Mouse (Mus musculus) CD4-positive, CD25-positive, alpha-beta regulatory T cell, adult 2 months (primary cell): Measurements from ENCODE around the gene Stip1.
"Not testable (repeated sequence)": the region's sequence is repeated elsewhere in the genome, so short reads cannot be mapped to it uniquely, and the experiment has no call there.

Source experiments
- DNase-seq: peaks from one replicate; pipeline ENCODE4 v3.0.0-alpha.2; 2012; ENCODE audit warnings: low read depth, low spot score

The Stip1 gene

DNA sequence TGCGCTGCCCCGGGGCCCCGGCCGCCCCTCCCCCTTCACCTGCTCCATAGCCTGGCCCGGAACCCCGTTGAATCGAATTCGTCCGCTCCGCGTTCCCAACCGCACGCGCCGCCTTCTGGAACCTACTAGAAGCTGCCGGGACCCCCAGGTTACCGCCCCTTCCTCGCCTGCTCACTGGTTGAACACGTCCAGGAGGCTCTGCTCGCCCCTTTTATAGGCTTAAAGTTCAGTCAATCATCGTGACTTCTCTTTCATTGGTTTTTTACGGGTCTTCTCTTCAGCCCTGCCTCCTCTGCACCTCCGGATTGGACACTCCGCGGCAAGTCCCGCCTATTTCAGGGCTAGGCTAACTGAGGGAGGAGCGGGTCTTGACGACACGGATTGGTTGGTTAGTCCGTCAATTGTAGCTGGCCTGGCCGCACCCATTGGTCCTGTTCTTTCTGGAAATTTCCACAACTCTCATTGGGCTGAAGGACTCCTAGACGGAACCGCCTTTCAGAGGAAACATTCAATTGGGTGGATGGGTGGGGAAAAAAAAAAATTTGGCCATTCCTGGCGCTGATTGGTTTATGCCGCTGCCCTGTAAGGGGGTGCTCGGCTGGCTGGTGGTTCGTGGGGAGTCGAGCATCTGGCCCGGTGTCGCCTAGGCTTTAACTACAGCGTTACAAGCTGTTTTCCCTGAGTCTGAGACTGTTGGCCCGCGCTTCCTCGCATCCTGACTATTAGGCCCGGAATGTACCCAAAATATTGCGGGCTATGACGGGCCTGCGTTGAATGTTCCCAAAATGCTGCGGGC is at the start of gene Stip1:
Gene Stip1 (minus strand): TSS at position 127 of the 796 bp plus-strand sequence.
- peak; percentile 99 for DNase-seq

GRCm38 (mm10) chr19:7089050-7089449 is 49.3 kb upstream of the Stip1 start:
- DNase-seq = no peak

DNA sequence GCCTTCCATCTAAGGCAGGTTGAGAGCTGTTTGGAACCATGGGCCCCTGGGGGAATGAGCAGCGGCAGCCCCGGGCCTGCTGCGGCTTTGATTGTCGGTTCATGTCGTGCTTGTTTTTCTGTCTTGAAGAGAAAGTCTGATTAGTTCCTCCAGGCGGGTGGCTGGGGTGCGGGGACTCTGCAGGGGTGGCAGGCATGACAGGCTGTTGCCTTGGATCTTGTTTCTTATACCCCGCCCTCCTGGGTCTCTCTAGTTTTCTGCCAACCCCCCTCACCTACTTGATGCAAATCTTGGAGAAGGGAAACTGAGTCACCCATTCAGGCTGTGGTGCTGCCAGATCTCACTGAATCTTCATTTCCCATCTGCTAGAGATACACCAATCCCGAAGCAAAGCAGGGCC is 48.8 kb upstream of the Stip1 start:
- no peak for DNase-seq

GRCm38 (mm10) chr19:7084734-7085133 is 45.0 kb upstream of the Stip1 start:
- DNase-seq = no peak

- no peak for DNase-seq
Observed at GRCm38 (mm10) chr19:7083035-7083794, 43.4 kb upstream of the Stip1 start.

DNA sequence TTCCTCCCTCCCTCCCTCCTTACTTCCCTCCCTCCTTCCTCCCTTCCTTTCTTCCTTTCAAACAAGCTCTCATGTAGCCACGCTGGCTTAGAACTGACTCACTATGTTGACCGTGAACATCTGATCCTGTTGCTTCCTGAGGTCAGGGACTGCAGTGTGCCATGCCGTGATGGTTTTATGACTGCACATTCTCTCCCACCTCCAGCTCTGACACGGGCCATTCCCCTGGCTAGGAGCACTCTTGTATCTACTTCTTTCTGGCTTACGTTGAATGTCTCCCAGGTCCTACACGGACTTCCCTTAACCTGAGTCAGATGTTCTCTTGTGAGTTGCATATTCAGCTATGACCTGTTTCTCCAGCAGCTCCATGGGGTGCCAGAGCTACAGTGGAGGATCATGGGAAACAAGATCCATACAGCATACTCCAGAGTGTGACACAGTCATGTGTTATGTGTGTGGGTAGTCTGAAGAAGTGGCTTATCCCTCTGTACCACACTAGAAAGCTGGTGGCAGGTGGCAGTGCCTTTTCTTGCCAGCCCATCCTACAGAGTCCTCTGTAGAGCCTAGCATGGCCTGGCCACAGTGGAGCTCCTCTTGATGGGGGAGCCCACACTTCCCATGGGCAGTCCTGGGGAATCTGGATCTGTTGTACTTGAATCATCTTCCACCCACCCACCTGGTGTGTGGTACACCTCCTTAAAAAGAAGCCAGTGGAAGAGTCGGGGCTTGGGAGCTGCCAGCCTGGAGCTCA is 41.9 kb upstream of the Stip1 start:
- DNase-seq = no peak

DNA sequence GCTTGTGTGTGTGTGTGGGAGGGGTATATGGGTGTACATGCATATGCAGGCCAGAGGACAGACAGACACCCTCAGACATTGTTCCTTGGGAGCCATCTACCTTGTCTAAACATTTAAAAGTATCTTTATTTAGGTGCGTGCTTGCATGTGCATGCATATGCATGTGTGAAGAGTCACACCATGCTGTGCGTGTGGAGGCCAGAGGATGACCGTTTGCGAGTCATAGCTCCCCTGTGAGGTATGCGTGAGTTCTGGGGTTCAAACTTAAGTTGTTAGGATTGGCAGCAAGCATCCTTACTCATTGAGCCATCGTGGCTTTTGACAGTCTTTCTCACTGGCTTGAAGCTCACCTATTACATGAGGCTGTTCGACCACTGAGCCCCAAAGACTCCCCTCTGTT is 38.5 kb upstream of the Stip1 start:
- no peak for DNase-seq

GRCm38 (mm10) chr19:7077666-7078065 is 37.9 kb upstream of the Stip1 start:
- no peak for DNase-seq

DNA sequence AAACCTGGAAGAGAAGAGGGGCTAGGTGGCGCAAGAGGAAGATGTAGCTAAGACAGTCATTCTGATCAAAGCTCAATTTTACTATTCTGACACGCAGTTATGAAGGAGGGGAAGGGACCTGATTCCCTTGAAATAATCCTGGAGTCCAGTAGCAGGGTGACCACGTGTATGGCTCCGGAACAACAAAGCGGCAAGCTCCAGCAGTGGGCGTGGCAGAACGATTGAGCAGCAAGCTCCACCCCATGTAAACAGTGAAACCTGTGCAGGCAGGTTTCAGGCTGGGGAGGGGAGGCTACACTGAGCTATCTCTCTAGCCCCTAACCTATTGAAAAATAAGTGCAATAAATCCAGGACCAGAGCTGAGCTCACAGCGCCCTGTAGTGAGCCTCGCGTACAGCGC is 35.6 kb upstream of the Stip1 start:
- not testable (repeated sequence) for DNase-seq

DNA sequence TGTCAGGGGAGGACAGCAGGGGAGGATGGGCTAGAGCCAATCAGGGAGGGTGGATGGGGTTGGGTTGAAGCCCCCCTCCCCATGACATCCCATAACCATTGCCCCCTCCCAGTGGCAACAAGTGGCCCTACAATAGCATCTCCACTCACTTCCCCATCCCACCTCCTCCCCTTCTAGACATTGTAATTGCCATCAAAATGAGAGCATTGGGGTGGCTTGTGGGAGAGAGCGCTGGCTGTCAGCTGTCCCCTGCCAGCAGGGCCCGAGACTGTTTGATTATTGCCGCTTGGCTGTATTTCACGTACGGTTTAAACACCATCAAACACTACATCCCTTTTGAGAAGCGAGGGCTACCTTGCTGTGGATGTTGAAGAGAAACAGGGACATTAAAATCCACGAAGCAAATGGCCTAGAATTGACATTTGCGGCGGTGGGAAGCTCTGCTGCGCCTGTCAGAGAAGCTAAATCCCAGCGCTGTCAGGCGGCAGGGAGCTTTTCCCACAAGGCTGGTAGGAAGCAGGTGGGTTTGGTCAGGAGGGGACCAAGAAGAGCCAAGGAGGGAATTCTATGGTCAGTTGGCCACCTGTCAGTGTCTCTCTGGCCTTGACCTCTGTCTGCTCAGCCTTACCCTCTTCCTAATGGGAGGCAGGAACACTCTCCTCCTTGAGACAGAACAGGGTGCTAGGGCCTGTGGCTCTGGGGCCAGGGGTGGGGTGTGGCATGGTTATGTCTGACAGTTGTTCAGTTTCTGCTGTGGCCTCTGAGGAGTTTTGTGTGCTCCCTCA is 34.4 kb upstream of the Stip1 start:
- DNase-seq = no peak

- DNase-seq = no peak
Observed at GRCm38 (mm10) chr19:7072221-7072620, 32.5 kb upstream of the Stip1 start.

DNA sequence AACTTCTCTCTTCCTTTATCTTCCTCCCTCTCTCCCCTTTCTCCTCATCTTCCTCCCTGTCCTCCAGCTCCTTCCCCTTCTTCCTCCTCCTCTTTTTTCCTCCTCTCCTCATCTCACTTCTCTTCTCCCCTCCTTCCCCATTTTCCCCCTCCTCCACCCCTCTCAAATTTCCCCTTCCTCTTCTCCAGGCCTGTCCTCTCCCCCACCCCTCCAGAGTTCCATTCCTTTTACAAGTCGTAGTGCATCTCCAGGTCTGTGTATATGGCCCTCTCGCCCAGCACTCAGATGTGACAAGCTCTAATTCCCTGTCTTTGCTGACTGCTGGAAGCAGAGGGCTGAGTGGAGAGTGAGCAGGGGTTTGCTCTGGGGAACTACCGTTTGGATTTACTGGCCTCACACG is 31.0 kb upstream of the Stip1 start:
- no peak for DNase-seq

GRCm38 (mm10) chr19:7069781-7070763 is 30.3 kb upstream of the Stip1 start:
- no peak for DNase-seq

- no peak for DNase-seq
Observed at GRCm38 (mm10) chr19:7068661-7069531, 29.1 kb upstream of the Stip1 start.

DNA sequence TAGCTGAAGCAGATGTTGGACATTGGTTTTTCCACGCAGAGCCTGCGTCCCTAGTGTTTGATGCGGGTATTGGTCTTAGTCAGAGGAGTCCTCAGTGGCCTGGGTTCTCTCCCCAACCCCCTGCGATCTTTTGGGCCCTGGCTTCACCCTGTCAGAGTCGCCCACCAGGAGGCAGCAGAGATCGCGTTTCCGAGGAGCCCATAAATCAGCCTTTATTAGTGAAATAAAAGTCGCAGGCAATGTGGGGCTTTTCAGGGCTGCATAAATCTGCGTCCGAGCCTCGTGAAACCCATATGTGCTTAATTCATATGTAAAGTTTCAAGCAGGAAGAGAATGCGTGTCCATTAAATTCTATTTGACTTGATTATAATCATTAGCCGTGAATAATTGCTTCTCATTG is 28.4 kb upstream of the Stip1 start:
- peak; percentile 85 for DNase-seq

DNA sequence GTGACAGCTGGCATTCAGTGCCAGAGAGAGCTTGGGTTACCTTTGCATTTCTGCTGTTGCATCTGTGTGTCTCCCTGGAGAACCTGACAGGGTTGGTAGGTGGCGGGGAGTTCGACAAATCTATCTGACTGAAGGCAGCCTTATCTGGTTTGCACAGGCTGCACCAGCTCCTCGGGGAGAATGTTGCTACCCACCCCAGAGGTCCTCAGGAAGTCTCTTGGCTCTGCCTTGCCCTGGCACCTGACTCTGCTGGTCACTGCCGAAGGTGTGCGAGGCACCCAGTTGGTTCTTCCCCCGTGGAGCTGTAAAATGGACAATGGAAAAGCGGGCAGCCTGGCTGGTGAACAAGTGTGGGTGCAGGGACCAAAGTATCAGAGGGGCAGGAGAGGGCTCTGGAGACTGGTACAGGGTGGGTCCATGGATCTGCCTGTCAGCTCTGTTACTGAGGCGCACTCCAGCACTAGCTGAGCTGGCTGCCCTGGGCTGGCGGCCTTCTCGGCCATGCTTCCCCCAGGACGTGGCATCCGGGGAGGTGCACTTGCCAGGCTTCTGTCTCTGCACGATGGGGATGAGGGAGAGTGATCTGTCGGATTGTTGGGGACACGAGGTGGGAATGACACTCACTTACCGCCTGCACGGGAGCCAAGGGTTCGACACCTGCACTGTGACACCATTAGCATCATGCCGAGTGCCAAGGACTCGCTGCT is 27.7 kb upstream of the Stip1 start:
- no peak for DNase-seq

GRCm38 (mm10) chr19:7066828-7067342 is 27.1 kb upstream of the Stip1 start:
- no peak for DNase-seq

DNA sequence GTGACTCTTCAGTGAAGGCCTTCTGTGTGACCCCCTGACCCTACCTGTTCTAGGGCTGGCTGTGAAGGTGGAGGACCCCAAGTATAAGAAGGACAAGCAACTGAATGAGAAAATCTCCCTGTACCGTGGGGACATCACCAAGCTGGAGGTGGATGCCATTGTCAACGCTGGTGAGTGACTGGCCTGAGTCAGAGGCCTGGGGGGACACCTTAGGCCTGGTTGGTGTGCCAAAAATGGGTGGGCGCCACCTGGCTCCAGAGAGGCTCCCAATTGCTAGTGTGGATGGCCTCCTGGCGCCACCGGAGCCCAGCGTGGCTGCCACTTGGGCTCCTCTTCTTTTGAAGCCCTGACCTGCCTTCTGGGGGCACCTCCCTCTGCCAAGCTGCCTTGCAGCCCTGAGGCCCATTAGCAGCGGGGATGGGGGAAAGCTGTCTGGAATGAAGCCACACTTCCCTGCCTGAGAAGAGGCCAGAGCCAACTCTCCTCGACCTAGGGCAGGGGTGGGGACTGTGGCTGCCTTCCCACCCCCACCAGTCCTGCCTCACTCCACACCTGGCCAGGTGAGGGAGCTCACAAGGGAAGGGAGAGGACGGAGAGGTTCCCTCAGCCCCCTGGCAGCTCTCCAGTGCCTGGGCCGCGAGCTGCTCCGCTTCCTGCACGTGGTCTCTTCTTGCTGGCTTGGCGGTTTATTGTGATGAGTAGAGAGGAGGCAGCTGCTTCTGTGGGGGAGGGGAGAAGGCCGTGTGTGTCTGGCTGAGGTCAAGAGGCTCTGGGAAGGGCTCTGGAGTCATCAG is 26.5 kb upstream of the Stip1 start:
- peak; percentile 57 for DNase-seq
